Mouse (Mus musculus) monocyte, adult 5-6 weeks (primary cell): ENCODE data around the gene Steap4. TPM values are rescaled to one million over a fixed set of nuclear protein-coding genes. Genes with fewer than 3 reads are reported as not detected.
"Not testable (repeated sequence)": the region's sequence is repeated elsewhere in the genome, so short reads cannot be mapped to it uniquely, and the experiment has no call there.

ENCODE experiments used
- ATAC-seq: fragments of 153-309, 156-312 bp; replicated peaks from 2 replicates; pipeline ENCODE4 v1.8.0; 2017; ENCODE audit warnings: mild to moderate bottlenecking; ENCODE audit not compliant: low TSS enrichment, insufficient number of reproducible peaks, severe bottlenecking, poor library complexity, low FRiP score
- total RNA-seq: library from RNA; stranded (forward); fragments of 200-1000, 200-491, 200-594 nt; gene quantifications from 3 replicates; pipeline ENCODE4 v1.2.3, GENCODE M21; 2017

Steap4 gene
- total RNA-seq, 1 experiment from 2014 or later: not detected

DNA sequence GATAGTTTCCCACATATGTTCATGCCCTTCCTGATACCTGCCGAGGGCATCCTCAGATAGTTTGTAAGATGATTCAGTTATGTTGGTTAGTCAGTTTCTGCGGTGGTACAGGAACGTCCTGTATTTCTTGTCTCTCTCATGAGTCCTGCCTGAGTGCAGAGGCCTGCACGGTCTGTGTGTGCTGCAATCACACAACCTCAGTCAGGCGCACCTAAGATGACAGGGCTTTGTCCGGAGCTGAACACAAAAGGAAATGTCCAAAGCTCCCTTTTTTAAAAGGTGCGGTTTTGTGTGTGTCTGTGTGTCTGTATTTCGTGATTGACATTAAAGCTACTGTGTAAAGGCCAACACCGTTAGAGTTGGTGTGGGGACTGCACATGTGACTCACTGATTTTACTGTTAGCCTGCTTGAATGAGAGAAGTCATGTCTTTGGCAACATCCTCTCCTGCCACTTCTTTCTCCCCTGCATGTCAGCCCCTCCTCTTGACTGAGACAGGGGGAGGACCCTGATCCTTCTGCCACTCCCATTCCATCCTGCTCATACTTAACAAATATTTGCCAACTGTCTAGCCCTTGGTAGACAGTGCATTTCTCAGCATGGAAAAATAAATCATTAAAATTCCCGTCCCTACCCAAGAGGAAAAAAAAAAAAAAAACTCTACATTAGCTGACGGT, 14.4 kb downstream of the Steap4 start:
- ATAC-seq: no peak

DNA sequence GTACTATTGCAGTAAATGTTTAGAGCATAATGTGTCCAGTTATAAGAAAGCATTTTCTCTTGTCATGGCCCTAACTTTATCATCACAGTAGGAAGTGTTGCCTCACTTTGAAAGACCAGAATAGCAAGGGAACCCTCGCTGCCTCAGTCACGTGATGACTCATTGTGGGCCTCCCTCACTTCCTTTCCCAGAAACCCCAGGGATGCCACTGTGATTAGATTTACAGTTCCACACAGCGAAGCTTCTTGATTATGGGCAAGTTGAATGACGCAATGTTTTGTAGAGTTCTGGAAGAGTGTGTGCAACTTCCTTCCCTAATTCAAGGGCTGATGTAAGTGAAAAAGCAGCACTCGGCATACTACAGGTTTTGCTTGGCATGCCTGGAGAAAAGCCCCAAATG, 20.3 kb downstream of the Steap4 start:
- ATAC-seq: peak; percentile 80

DNA sequence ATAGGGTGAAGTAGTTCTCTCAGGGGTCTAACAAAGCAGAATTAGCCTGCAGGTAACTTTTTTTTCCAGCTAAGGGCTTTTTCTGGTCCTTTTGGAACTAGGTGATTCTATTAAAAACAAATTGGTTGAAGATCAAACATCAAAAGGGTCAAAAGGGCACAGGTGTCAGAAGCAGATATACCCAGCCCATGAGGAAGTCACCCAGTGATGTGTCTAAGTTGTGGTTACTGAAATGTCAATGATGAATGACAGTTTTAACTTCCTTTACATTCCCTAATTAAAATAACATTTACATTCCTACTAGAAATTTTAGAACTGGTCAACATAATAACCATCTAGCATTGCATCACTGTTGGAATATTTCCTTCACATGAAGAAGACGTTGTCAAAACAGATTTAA, 27.7 kb downstream of the Steap4 start:
- no peak for ATAC-seq

DNA sequence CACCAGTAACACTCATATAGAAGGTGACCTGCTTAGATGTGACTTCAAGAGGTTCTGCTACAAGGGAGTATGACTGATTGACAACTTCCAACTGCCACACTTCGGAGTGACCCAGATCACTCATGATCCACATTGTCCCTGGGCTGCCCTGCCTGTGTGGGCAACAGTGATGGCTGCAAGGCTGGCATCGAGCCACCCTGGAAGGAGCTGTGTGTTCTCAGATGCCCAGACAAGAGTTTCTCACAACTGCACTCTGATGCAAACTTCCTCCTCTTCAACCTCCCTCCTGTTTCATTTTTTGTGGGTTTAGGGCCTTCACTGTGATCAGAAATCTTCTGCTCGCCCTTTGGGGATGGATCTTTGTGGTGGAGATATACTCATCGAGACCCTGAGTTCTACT, 28.2 kb downstream of the Steap4 start:
- ATAC-seq: no peak

DNA sequence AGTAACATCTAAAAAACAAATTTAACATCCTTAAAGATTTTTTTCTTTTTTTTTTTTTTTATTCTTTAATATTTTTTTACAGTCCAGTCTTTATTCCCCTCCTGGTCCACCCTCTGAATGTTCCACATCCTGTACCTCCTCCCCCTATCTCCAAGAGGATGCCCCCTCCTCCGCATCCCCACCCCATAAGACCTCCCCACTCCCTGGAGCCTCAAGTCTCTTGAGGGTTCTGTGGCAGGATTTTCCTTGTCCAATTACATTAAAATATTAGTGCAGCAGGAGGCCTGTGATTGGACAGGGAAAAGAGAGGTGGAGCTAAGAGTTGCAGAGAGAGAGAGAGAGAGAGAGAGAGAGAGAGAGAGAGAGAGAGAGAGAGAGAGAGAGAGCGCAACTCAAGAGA, 31.4 kb downstream of the Steap4 start:
- ATAC-seq: not testable (repeated sequence)

DNA sequence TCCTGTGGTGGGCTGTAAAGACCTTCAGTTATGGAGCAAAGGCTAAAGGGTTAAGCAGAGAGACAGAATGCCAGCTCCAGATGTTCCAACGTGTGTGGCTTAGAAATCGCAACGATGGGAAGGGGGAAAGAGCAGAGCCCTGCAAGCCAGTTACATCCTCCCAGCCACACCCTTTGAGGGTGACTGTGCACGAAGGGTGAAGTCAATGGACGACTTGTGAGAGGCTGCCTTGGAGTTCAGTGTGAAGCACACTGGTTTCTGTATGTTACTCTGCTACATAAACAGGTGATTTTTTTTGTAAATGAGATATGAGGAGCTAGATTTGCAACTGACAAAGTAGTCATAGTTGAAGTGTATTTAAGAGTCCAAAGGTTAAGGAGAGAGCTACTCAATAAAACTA, 33.5 kb downstream of the Steap4 start:
- ATAC-seq: no peak

DNA sequence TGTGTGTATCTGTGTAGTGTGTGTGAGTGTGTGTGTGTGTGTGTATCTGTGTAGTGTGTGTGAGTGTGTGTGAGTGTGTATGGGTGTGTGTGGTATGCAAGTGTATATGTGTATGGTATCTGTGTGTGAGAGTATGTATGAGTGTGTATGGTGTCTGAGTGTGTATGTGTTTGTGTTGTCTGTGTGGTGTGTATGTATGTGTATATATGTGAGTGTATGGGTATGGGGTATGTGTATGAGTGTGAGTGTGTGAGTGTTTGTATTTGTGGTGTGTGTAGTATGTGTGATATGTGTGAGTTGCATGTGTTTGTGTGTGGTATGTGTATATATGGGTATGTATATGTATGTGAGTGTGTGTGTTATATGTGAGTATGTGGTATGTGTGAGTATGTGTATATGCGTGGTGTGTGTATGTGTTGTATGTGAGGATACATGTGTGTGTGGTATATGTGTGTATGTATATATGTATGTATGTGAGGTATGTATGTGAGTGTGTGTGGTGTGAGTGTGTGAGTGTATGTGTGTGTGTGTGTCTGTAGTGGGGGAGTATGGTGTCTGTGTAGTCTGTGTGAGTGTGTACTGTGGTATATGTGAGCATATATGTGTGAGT, 35.1 kb downstream of the Steap4 start:
- ATAC-seq: no peak

DNA sequence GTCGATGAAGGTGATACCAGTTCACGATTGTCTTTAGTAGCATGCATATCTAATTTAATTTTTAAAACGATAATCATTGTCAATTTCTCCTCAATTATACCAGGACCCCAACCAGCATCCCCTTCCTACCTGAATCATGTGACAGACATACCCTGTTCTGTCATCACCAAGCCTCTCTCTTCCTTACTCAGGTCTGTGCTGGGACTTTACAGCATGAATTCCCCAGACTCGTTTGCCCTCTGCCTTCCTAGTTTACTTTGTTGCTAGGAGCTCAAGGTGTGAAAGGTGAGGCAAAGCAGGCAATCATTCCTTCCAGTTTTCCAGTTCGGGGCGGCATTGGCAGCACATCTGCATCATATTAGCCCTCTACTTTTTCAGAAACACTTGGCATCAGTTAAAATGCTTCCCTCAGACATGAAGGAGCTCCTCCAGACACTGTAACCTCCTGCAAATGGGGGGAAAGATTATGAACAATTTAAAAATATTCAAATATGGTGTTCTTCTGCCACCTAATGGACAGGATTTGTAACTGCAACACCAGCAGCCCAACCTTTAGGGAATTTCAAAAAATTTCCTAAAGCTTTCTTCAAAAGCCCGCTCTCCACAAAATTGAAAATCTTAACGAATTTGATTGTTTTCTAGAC, 36.3 kb downstream of the Steap4 start:
- no peak for ATAC-seq

DNA sequence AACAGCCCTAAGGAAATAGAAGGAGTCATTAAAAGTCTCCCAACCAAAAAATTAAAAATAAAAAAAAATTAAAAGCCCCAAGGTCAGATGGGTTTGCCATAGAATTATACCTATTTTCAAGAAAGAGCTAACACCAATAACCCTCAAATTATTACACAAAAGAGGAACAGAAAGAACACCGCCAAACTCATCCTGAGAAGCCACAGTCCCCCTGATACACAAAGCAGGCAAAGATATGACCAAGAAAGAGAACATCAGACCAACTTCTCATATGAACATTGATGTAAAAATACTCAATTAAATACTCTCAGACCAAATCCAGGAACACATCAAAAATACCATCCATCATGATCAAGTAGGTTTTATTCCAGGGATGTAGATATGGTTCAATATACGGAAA, 36.8 kb downstream of the Steap4 start:
- no peak for ATAC-seq

DNA sequence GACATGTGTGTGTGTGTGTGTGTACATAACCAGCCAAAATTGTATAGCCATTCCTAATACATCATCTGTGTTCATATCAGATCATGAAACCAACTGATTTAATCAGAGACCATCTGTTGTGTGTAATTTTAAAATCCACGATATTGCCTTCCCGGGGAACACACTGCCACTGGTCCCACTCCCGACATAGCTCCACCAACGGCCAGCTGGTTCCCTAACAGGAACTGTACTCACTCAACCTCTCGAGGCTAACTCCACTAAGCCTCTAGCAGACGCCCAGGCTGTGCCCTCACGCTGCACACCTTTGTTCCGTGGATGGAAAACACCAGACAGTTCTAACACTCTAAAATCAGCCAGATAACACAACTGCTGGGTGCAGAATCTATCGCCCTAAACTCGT, 40.2 kb downstream of the Steap4 start:
- no peak for ATAC-seq

DNA sequence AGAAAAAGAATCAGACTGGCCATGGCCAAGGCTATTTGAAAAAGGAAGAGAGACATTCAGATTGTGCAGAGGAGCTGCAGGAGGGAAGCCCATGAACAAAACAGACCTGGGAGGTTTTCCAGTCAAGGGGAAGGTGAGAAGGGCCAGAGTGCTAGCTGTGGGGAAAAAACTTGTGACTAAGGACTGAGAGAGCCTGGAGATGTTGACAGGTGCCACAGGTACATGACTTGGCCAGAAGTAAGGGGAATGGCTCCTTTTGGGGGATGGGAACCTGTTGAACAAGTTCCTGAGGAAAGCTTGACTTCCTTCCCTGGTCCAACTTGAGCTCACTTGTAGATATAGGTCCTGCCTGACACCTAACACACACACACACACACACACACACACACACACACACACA, 42.6 kb downstream of the Steap4 start:
- ATAC-seq: no peak

DNA sequence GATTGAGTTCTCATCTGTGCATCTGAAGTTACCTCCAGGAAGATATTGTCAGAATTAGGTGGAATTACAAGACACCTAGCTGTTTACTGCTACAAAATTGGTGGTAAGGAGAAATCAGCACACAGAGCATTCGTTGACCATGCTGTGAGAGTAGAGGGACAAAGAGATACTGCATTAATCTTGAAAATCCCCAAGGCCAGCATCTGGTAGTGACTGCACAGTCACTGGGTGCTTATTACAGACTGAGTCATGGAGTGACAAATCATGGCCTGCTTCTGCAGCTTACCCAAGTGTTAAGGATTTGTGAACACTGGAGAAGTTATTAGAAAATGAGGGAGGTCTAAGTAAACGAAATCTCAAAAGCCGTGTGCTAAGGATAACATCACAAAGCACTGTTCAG, 53.0 kb downstream of the Steap4 start:
- no peak for ATAC-seq

Other genes with a start within 250 kb of the Steap4 start
- 164 to 200 TPM (median 187 TPM) in 3 replicates for gene Sri, start 85.6 kb downstream of the Steap4 start, total RNA-seq